Mouse (Mus musculus) hindbrain, embryonic 13.5 days (tissue): ENCODE measurements at regions not wholly inside any gene's neighbourhood (a gene's known extent, or its start where the extent isn't known, plus 50 kb on each side); places are given as distances from the start of the nearest gene placed in this dataset.

ENCODE experiments used
- ATAC-seq: fragments of 200-750 bp; cut with Nextera tagmentation; 2 replicates; pipeline ENCODE4 v1.8.0; 2017; ENCODE audit warnings: moderate TSS enrichment; ENCODE audit not compliant: low FRiP score
- H3K27ac ChIP-seq: fragments of 300-500 bp; sonication (generic); 2 replicates; pipeline ENCODE4 v1.5.1; 2015; ENCODE audit warnings: inconsistent platforms, mild to moderate bottlenecking, moderate library complexity
- H3K27me3 ChIP-seq: fragments of 300-500 bp; sonication (generic); 2 replicates; pipeline ENCODE4 v1.6.1; 2015; ENCODE audit warnings: mild to moderate bottlenecking, inconsistent platforms
- H3K36me3 ChIP-seq: fragments of 300-500 bp; sonication (generic); 2 replicates; pipeline ENCODE4 v1.6.1; 2015; ENCODE audit warnings: mild to moderate bottlenecking, inconsistent platforms
- H3K4me1 ChIP-seq: fragments of 300-500 bp; sonication (generic); replicated peaks from 2 replicates; pipeline ENCODE4 v1.6.1; 2015; ENCODE audit warnings: inconsistent platforms
- H3K4me2 ChIP-seq: fragments of 300-500 bp; sonication (generic); 2 replicates; pipeline ENCODE4 v1.6.1; 2015; ENCODE audit warnings: inconsistent platforms, mild to moderate bottlenecking, moderate library complexity
- H3K4me3 ChIP-seq: fragments of 300-500 bp; sonication (generic); 2 replicates; pipeline ENCODE4 v1.5.1; 2015; ENCODE audit warnings: mild to moderate bottlenecking, inconsistent platforms
- H3K9ac ChIP-seq: fragments of 300-500 bp; sonication (generic); 2 replicates; pipeline ENCODE4 v1.6.1; 2015; ENCODE audit warnings: mild to moderate bottlenecking, inconsistent platforms
- H3K9me3 ChIP-seq: fragments of 300-500 bp; sonication (generic); 2 replicates; pipeline ENCODE4 v1.6.1; 2016; ENCODE audit warnings: inconsistent platforms
- whole genome bisulfite sequencing: fragments of 180-500 bp; shearing (Covaris S2); methylation state at CpG from one replicate; pipeline ENCODE4 v1.1.7; 2015; 5-methylcytosine and 5-hydroxymethylcytosine counted together

GRCm38 (mm10) chr8:125619336-125619906, 49.8 kb upstream of the Sipa1l2 start:
- Histone ChIP-seq H3K36me3 (no peaks in the 10 kb centered on the region), H3K4me1 (peaks cover 37% of the 10 kb centered on the region), H3K9me3 (no peaks in the 10 kb centered on the region), H3K9ac (no peak overlapping the region; the same call in 1 of the 2 replicates), H3K27ac (peak overlapping the region; percentile 40), H3K4me3 (no peak overlapping the region), H3K27me3 (no peaks in the 10 kb centered on the region), H3K4me2 (no peak overlapping the region)
- ATAC-seq: 0 out of 2 replicates have a peak, but pooled peaks have one; percentile 52
- 42% methylated on average over 12 of the region's 12 CpGs for WGBS
